Mouse (Mus musculus) liver, embryonic 12.5 days (tissue): ENCODE results near the gene Gm5269. TPM values are rescaled to one million over a fixed set of nuclear protein-coding genes. Genes with fewer than 3 reads are reported as not detected.

Experiments
- ATAC-seq: fragments of 200-750 bp; cut with Nextera tagmentation; 2 replicates; pipeline ENCODE4 v1.8.0; 2017; ENCODE audit warnings: moderate number of reproducible peaks, mild to moderate bottlenecking, moderate library complexity
- H3K27ac ChIP-seq: fragments of 300-500 bp; sonication (generic); 2 replicates; pipeline ENCODE4 v1.5.1; 2016; ENCODE audit warnings: mild to moderate bottlenecking
- H3K27me3 ChIP-seq: fragments of 300-500 bp; sonication (generic); replicated peaks from 2 replicates; pipeline ENCODE4 v1.6.1; 2016; ENCODE audit warnings: mild to moderate bottlenecking, moderate library complexity
- H3K36me3 ChIP-seq: fragments of 300-500 bp; sonication (generic); 2 replicates; pipeline ENCODE4 v1.6.1; 2016; ENCODE audit warnings: mild to moderate bottlenecking, moderate library complexity
- H3K4me1 ChIP-seq: fragments of 300-500 bp; sonication (generic); 2 replicates; pipeline ENCODE4 v1.6.1; 2016
- H3K4me2 ChIP-seq: fragments of 300-500 bp; sonication (generic); 2 replicates; pipeline ENCODE4 v1.6.1; 2016; ENCODE audit warnings: mild to moderate bottlenecking, moderate library complexity
- H3K4me3 ChIP-seq: fragments of 300-500 bp; sonication (generic); 2 replicates; pipeline ENCODE4 v1.5.1; 2016; ENCODE audit warnings: mild to moderate bottlenecking, moderate library complexity
- H3K9ac ChIP-seq: fragments of 300-500 bp; sonication (generic); 2 replicates; pipeline ENCODE4 v1.6.1; 2016; ENCODE audit warnings: mild to moderate bottlenecking, moderate library complexity
- H3K9me3 ChIP-seq: fragments of 300-500 bp; sonication (generic); replicated peaks from 2 replicates; pipeline ENCODE4 v1.6.1; 2016; ENCODE audit warnings: mild to moderate bottlenecking, moderate library complexity
- WGBS: fragments of 180-500 bp; shearing (Covaris S2); methylation state at CpG from one replicate; pipeline ENCODE4 v1.1.7; 2016; ENCODE audit not compliant: insufficient replicate concordance; 5-methylcytosine and 5-hydroxymethylcytosine counted together
- polyA plus RNA-seq: library from polyadenylated mRNA; unstranded; fragments of >200 nt; fragmentation: Nextera tagmentation; extraction: Ambion mirVana; gene quantifications from 2 replicates; pipeline ENCODE4 v1.2.1, GENCODE M21; 2016

The Gm5269 gene
- polyA plus RNA-seq, result not detected in 2 replicates

DNA sequence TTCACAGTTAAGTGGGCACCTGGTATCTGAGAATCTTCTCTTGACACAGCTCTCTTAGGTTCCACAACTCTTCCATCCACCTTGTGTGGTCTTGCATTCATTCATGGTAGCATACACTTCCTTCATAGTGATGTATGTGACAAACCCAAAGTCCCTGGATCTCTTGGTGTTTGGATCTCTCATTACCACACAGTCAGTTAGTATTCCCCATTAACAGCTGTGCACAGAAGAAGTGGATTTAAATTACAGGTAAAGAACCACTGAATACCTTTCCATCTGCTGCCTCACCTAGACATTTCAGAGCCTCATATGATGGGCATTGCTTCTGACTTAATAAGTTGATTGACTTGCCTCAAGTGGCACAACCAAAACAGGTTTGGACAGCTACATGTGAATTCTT, at the start of gene Gm5269:
Gene Gm5269, minus strand, starts transcription at position 101 of the 400 bp plus-strand sequence.
- ATAC-seq, result no peak
- no peaks in the 10 kb centered on the region for H3K4me1 ChIP-seq
- no peak within 1 kb of the TSS for H3K4me2 ChIP-seq
- H3K27ac ChIP-seq, result no peak within 1 kb of the TSS
- H3K27me3 ChIP-seq, result no peaks in the 10 kb centered on the region
- H3K4me3 ChIP-seq, result no peak within 1 kb of the TSS
- H3K36me3 ChIP-seq, result no peaks in the 10 kb centered on the region
- H3K9ac ChIP-seq, result no peak within 1 kb of the TSS
- H3K9me3 ChIP-seq, result no peaks in the 10 kb centered on the region

GRCm38 (mm10) chr1:45931127-45931526, 41.1 kb upstream of the Gm5269 start:
- ATAC-seq, result no peak
- Histone ChIP-seq H3K27me3 (peaks cover 4% of the 10 kb centered on the region), H3K27ac (no peak overlapping the region), H3K9me3 (no peaks in the 10 kb centered on the region), H3K9ac (no peak overlapping the region), H3K4me2 (no peak overlapping the region), H3K4me1 (peaks cover 18% of the 10 kb centered on the region), H3K36me3 (no peaks in the 10 kb centered on the region), H3K4me3 (no peak overlapping the region)

- 0 out of 2 replicates have a peak, but pooled peaks have one; percentile 0 for ATAC-seq
- peaks cover 46% of the 10 kb centered on the region for H3K4me1 ChIP-seq
- H3K27ac ChIP-seq, result peak overlapping the region; percentile 96
- peak overlapping the region; percentile 77 for H3K4me3 ChIP-seq
- H3K9me3 ChIP-seq, result no peaks in the 10 kb centered on the region
- peaks cover 19% of the 10 kb centered on the region for H3K36me3 ChIP-seq
- peak overlapping the region; percentile 86 for H3K9ac ChIP-seq
- WGBS, result 29% methylated on average over 3 of the region's 3 CpGs
- no peaks in the 10 kb centered on the region for H3K27me3 ChIP-seq
- H3K4me2 ChIP-seq, result peak overlapping the region; percentile 77
Observed at GRCm38 (mm10) chr1:45926911-45927310, 36.8 kb upstream of the Gm5269 start.

DNA sequence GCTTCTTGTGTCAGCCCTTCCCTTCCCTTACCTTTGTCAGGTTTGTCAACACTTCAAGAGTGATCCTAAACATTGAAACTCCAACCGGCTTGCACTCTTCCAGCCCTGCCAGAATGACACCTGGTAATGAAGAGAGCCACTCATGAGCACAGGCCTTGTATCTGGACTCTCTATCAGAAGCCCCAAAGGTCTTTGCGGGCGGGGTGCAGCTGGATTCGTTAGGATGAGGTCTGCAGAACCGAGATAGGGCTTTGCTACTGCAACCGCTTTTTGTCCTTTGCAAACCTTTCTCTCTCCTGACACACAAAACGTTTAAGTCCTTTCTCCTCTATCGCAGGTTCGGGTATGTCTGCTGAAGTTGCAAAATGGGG, 36.3 kb upstream of the Gm5269 start, which contains the start of gene Slc40a1:
Gene Slc40a1, minus strand, starts transcription at position 131 of the 371 bp plus-strand sequence.
- peak within 1 kb of the TSS; percentile 96 for H3K27ac ChIP-seq
- ATAC-seq, result peak; percentile 93
- peak within 1 kb of the TSS; percentile 77 for H3K4me3 ChIP-seq
- H3K27me3 ChIP-seq, result no peaks in the 10 kb centered on the region
- no peaks in the 10 kb centered on the region for H3K9me3 ChIP-seq
- peaks cover 19% of the 10 kb centered on the region for H3K36me3 ChIP-seq
- peak within 1 kb of the TSS; percentile 86 for H3K9ac ChIP-seq
- WGBS, result 5% methylated on average over 9 of the region's 9 CpGs
- peak within 1 kb of the TSS; percentile 77 for H3K4me2 ChIP-seq
- peaks cover 46% of the 10 kb centered on the region for H3K4me1 ChIP-seq

GRCm38 (mm10) chr1:45925500-45926392, 35.7 kb upstream of the Gm5269 start:
- peak overlapping the region; percentile 96 for H3K27ac ChIP-seq
- under 1% methylated on average over 50 of the region's 53 CpGs for WGBS

GRCm38 (mm10) chr1:45925131-45925499, 35.0 kb upstream of the Gm5269 start:
- Histone ChIP-seq H3K27me3 (no peaks in the 10 kb centered on the region), H3K9ac (peak overlapping the region; percentile 86), H3K4me2 (peak overlapping the region; percentile 77), H3K36me3 (peaks cover 27% of the 10 kb centered on the region), H3K27ac (peak overlapping the region; percentile 96), H3K4me1 (peaks cover 49% of the 10 kb centered on the region), H3K4me3 (peak overlapping the region; percentile 77), H3K9me3 (no peaks in the 10 kb centered on the region)
- WGBS, result 3% methylated on average over 7 of the region's 7 CpGs
- peak; percentile 43 for ATAC-seq

More at GRCm38 (mm10) chr1:45925500-45926392, 35.7 kb upstream of the Gm5269 start:
- Histone ChIP-seq H3K4me3 (peak overlapping the region; percentile 77), H3K4me2 (peak overlapping the region; percentile 77), H3K36me3 (peaks cover 25% of the 10 kb centered on the region), H3K27me3 (no peaks in the 10 kb centered on the region), H3K4me1 (peaks cover 49% of the 10 kb centered on the region), H3K9me3 (no peaks in the 10 kb centered on the region), H3K9ac (peak overlapping the region; percentile 86)
- ATAC-seq, result peak; percentile 90

DNA sequence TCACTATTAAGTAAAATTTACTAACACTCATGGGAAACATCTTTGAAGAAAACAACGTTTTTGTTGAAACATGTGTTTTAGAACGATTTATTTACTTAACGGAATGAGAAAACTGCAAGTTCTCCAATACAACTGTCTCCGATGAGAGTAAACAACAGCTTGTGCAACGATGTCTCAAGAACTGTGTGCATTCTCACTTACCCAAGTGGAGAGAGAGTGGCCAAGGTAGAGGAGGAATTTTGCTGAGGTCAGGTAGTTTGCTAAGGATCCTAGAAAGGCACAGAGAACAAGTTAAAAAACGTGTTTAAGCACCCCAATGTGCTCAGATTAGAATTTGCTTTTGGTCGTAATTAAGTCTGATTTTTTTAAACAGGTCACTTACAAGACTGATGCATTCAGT, 34.4 kb upstream of the Gm5269 start:
- Histone ChIP-seq H3K4me1 (peaks cover 49% of the 10 kb centered on the region), H3K9ac (peak overlapping the region; percentile 86), H3K4me2 (peak overlapping the region; percentile 77), H3K36me3 (peaks cover 32% of the 10 kb centered on the region), H3K27ac (peak overlapping the region; percentile 96; the same call in 1 of the 2 replicates), H3K9me3 (no peaks in the 10 kb centered on the region), H3K4me3 (peak overlapping the region; percentile 77), H3K27me3 (no peaks in the 10 kb centered on the region)
- ATAC-seq, result no peak
- 62% methylated on average over 7 of the region's 7 CpGs for WGBS

GRCm38 (mm10) chr1:45923306-45923705, 33.2 kb upstream of the Gm5269 start:
- Histone ChIP-seq H3K27ac (no peak overlapping the region), H3K9me3 (no peaks in the 10 kb centered on the region), H3K9ac (peak overlapping the region; percentile 22; the same call in 1 of the 2 replicates), H3K4me2 (peak overlapping the region; percentile 77), H3K36me3 (peaks cover 44% of the 10 kb centered on the region), H3K27me3 (no peaks in the 10 kb centered on the region), H3K4me1 (peaks cover 49% of the 10 kb centered on the region), H3K4me3 (peak overlapping the region; percentile 13; the same call in 1 of the 2 replicates)
- no peak for ATAC-seq
- WGBS, result 83% methylated on average over 4 of the region's 4 CpGs

DNA sequence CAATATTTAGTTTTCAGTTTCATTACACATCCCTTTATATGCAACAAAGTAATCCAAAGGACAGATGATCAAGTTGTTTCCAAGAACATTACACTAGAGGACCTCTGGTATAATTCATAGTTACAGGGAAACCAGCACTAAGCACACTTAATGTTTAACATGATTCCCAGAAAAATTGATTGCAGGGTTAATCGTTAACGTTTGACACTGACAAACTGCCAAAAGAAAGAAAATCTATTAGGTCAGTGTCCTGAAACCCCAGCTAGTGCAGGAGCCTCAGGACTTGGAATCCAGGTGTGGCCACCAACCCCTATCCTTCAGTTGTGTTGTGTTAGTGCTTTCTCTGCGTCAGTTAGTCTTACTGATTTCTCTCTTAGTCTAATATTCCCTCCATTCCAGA, 30.6 kb upstream of the Gm5269 start:
- peak overlapping the region; percentile 32; the same call in 1 of the 2 replicates for H3K27ac ChIP-seq
- peaks cover 29% of the 10 kb centered on the region for H3K4me1 ChIP-seq
- no peak overlapping the region for H3K4me2 ChIP-seq
- peaks cover 67% of the 10 kb centered on the region for H3K36me3 ChIP-seq
- H3K4me3 ChIP-seq, result no peak overlapping the region
- no peaks in the 10 kb centered on the region for H3K9me3 ChIP-seq
- ATAC-seq, result no peak
- no peak overlapping the region for H3K9ac ChIP-seq
- 85% methylated on average over 3 of the region's 3 CpGs for WGBS
- no peaks in the 10 kb centered on the region for H3K27me3 ChIP-seq

DNA sequence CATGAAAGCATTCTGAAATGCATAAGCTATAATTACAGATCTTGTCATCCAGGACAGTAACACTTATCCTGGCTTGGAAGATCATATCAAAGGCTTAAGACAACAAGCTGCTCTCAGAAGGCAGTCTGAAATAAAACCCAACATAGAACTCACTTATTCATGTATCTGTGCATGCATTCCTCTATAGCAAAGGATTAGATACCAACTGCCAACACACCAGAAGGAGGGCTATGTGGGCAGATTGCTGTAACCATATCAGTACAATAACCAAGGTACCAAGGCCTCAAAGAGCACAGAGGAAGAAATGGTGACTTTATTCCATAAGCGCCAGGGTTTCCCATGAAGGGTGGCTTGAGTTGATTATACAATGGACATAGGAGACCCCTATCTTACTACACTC, 29.7 kb upstream of the Gm5269 start:
- Histone ChIP-seq H3K4me1 (peaks cover 26% of the 10 kb centered on the region), H3K4me3 (no peak overlapping the region), H3K27me3 (no peaks in the 10 kb centered on the region), H3K9me3 (no peaks in the 10 kb centered on the region), H3K36me3 (peaks cover 74% of the 10 kb centered on the region), H3K4me2 (no peak overlapping the region), H3K9ac (no peak overlapping the region), H3K27ac (no peak overlapping the region)
- 96% methylated on average over 1 of the region's 1 CpGs for WGBS
- no peak for ATAC-seq

DNA sequence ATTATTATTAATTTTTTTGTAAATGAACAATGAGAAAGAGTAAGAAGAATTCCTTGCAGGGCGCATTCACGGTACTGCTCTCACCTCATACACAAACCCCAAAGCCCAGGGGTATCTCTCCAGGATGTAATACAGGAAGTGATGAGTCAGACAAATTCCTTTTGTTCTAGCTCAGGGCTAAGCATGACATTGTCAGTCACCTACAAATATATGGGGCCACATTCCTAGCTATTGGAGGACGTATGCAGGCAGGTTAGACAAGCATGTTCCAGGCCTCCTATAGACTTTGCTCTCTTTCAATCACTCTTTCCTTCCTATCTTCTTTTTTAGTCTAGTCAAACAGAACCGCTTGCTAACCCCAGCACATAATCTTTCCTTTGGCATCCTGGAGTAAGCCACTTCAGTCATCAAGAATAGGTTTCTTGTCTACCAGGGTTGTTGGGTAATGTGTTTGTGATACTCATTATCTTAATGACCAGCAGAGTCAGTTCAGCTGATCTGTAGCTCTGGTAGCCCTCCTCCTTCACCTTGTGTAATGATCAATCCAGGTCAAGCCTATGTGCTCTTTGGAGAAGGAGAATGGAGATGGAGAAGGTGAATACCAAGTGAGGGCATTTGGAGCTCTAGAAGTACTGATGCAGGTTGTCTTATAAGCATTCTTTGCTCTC, 27.2 kb upstream of the Gm5269 start:
- 74% methylated on average over 4 of the region's 4 CpGs for WGBS
- peaks cover 80% of the 10 kb centered on the region for H3K36me3 ChIP-seq
- no peak for ATAC-seq

GRCm38 (mm10) chr1:45916174-45916573, 26.1 kb upstream of the Gm5269 start:
- Histone ChIP-seq H3K4me3 (no peak overlapping the region), H3K27ac (no peak overlapping the region), H3K27me3 (no peaks in the 10 kb centered on the region), H3K36me3 (peaks cover 88% of the 10 kb centered on the region), H3K9me3 (no peaks in the 10 kb centered on the region), H3K4me1 (0 out of 2 replicates have a peak, but pooled peaks cover 2% of the 10 kb centered on the region), H3K4me2 (no peak overlapping the region), H3K9ac (no peak overlapping the region)
- 56% methylated on average over 3 of the region's 3 CpGs for WGBS
- ATAC-seq, result no peak

More for the DNA sequence above, 27.2 kb upstream of the Gm5269 start:
- no peaks in the 10 kb centered on the region for H3K9me3 ChIP-seq
- H3K27ac ChIP-seq, result no peak overlapping the region
- peaks cover 6% of the 10 kb centered on the region; the same call in 1 of the 2 replicates for H3K4me1 ChIP-seq
- H3K4me2 ChIP-seq, result no peak overlapping the region
- H3K4me3 ChIP-seq, result no peak overlapping the region
- no peaks in the 10 kb centered on the region for H3K27me3 ChIP-seq
- no peak overlapping the region for H3K9ac ChIP-seq
